Mouse (Mus musculus): ENCODE results near the gene Tspan32.
A peak's percentile ranks its signal among the peaks of the same experiment; 100 is the strongest.

Gene Tspan32

DNA sequence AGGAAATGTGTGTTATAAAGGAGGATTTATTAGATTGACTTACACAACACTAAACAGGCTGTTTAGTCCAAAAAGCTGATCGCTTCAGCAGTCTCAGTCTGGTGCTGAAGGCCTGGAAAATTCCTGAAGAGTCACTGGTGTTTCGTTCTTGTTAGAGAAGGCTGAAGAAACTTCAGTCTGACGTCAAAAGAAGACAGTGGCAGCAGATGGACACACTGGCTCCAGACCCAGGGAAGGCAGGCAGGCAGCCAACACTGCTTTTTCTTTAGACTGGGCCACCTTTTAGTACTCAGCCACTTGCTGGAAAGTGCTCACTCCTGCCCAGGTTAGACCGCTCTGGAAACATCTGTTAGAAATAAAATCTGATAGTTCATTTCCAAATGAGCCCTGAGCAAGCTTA is 28.7 kb downstream of the Tspan32 start:
- DNase-seq (ENCODE audit: low spot score in 2 of 2), result no peak

DNA sequence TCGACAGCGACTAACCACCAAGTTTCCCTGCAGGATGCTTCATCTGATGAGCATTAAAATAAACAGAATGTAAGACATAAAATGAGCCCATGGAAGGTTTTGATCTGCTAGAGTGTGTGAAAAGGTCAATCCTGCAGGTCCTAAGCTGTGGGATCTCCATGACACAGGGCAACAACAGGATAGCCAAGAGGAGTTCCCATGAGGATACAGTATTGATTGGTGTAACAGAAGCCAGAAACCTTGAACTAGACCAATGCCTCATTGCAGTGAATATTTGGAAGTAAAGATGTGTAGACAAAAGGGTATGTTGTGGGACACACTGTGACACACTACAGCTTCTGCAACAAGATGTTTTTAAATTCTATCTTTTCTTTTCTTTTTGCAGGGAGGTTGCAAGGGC is 29.3 kb downstream of the Tspan32 start:
- DNase-seq (ENCODE audit: low spot score in 2 of 2), result no peak

DNA sequence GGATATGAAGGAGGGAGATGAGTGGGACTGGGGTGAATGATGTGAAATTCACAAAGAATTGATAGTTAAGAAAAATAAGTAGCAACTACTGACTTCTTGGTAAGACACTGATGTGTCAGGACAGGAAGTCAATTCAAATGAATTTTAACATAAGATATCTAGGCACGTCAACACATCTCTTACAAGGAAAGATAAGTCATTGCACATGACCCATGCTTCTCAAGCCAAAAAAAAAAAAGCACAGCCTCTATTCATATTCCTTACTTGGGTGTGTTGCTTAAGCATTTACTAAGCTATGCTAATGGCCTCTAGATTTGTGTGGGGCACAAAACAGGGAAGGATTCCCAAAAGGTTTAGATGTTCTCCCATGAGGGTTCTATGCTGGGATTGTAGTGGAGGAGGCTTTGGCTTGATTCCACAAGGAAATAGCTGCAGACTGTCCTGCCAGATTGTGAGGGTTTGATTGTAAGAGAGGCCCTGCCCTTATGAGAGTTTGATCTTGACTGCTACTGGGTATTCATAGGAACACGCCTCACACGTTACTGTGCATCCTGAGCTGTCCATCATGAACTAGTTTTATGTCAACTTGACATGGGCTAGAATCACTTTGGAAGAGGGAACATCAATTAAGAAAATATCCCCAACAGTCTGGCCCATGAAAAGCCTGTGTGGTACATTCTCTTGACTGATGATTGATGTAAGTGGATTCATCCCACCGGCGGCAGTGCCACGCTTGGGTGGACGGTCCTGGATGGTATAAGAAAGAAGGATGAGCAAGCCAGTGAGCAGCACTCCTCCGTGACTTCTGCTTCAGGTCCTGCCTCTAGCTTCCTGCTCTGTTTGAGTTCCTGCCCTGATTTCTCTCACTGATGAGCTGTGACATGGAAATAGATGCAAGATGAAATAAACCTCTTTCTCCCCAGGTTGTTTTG is 29.9 kb downstream of the Tspan32 start:
- no peak for DNase-seq (ENCODE audit: low spot score in 2 of 2)

DNA sequence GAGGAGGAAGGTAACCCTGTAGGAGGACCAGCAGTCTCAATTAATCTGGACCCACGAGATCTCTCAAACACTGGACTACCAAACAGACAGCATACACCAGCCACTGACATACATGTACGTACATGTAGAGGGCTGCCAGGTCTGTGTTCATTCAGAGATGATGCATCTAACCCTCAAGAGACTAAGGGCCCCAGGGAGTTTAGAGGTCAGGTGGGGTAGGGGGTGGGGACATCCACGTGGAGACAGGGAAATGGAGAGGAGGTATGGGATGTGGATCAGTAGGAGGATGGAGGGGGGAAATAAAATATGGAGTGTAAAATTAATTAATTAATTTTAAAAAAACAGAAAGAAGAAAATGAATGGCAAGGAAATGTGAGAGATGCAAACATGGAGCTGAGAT is 31.9 kb downstream of the Tspan32 start:
- no peak for DNase-seq (ENCODE audit: low spot score in 2 of 2)

DNA sequence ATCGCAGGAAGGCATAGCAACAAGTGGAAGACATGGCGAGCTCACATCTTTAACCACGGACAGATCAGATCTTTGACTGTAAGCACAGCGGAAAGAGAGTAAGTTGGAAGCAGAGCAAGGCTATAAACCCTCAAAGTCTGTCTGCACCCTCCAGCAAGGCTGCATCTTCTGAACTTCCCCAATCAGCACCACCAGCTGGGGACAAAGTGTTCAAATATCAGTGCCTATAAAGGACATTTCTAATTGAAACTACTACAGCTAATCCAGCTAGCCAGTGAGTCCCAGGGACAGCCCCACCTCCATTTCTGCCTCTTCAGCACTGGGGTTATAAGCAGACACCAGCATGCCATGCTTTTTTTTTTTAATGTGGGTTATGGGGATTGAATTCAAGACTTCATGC is 32.5 kb downstream of the Tspan32 start:
- no peak for DNase-seq (ENCODE audit: low spot score in 2 of 2)

DNA sequence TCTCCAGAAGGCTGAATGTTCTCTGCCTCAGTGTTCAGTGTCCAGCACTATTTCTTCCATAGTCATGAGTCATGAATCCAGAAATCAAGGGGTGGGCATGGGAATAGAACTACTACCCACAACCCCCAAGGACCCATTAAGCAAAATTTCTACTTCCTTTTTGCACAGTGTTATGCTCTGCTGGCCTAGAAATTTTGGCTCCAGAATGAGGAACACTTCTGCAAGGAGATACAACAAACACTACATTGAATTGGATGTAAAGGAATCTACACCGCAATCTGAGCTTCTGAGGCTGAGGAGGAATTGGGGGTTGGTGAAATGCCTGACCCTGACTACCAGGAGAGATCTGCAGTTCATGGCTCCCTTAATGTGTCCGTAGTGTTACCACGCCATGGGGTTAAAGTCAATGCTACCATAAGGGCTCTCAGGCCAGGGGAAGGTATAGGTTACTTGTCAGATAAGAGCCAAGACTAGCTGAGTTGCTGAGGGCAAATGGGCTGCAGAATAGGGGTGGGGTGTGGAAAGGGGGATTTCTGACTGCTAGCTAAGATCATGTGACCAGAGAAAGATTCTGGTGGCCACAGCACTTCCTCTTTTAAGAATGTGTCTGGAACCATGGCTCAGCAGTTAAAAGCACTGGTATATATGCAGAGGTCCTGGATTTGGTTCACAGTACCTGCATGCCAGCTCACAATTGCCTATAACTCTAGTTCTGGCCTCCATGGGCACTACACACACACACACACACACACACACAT is 33.5 kb downstream of the Tspan32 start:
- DNase-seq (ENCODE audit: low spot score in 2 of 2), result no peak

DNA sequence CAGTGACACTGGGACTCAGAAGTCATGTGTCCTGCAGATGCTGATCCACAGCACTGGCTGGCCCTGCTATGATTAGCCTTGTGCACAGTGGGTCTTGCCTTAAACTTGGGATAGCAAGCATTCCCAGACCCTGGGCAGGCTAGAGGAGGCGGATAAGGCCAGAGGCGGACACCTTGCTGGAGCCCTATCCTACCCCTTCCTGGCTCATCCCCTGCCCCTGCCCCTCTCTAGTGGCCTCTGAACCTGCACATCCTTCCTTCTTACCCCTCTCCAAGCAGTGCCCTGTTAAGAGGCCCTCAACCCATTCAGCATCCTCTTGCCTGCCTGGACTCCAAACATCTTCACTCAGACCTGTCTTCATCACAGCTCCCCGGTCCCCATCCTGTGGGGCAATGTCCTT is 35.7 kb downstream of the Tspan32 start:
- DNase-seq (ENCODE audit: low spot score in 2 of 2), result no peak

DNA sequence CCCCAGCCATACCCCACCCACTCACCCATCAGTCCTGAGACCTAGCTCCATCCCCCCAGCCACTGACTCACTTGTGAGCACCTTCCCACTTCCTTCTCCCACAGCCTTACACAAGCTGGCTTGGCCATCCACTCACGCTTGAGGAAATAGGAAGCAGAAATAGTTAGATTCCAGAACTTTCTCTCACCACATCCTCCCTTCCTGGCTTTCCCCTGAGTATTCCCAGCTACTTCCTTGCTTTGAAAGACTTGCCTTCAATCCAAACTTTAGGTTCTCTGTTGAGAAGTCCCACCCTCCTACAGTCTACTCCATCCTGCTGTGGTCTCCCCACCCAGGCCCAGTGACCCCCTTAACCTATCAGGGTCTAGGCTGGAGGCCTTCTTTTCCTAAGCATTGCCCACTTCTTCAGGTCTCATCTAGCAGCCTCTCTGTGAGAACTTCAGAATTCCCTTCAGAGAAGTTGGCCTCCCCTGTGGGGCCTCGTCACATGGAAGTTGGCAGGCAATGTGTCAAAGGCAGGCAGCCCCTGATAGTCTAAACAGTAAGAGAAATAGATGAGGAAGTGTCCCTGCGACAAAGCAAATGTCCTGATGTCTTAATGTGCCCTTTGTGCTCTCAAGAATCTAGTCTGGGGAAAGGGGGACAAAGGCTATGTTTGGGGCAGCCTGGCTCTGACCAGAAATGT is 36.4 kb downstream of the Tspan32 start:
- DNase-seq (ENCODE audit: low spot score in 2 of 2), result no peak

DNA sequence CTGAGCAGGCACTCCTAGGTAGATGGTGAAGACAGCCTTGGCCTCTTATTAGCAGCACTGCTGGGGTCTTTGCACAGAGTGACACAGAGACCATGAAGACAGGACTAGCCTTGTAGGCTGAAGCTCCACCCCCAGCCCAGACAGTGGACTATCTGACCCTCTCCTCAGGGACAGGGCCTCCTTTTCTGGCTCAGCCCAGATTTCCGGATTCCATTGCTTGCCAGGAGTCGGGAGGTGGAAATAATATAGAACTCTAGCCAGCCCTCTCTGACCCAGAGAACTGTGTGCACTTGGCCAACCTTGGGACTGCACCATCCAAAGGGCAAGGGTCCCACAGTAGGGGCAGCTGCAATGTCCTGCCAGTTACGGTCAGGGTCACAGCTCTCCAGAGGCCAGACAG is 37.2 kb downstream of the Tspan32 start:
- no peak for DNase-seq (ENCODE audit: low spot score in 2 of 2)

DNA sequence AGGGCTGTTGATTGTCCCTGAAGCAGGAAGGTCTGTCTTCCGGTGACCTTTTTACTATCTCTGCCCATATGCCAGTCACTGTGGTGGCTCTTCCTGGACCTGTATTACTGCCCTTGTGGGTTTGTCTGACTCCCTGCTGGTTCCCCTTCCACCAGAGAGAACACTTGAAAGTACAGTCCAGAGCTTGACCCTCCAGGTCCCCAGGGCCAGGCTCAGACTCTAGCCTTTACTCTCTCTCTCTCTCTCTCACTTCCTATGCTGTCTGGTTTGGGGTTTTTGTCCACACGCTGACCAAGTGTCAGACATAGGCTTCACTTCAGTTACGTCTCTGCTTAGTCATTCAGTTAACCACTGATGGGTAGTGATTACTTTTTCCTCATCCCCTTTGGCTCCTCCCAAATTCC is 38.1 kb downstream of the Tspan32 start:
- DNase-seq (ENCODE audit: low spot score in 2 of 2), result no peak

DNA sequence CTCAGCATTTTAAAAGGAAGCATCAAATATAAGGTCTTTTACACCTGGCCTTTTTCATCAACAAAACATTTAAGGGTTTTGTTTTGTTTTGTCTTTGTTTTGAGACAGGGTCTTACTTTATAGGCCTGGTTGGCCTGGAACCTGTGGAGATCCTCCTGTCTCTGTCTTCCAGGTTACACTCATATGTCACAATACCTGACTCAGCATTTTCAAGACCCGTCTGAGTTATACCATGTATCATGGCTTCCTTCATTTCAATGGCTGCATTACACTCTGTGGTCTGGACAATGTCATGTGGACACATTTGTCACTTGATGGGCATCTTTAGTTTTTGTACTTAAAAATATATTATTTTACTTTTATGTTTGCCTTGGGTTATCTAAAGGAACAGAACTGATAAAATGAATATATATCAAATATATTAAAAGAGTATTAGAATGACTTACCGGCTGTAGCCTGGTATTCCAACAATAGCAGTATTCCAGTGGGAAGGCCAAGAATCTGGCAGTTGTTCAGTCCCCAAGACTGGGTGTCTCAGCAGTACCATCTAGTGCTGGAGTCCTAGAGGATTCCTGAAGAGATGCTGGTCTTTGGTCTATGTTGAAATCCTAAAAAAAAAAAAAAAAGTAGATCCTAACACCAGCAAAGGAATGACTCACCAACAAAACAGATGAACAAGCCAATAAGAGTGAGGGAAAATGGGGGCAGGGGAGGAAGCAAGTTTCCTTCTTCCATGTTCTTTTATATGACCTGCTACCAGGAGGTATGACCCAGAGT is 39.4 kb downstream of the Tspan32 start:
- DNase-seq (ENCODE audit: low spot score in 2 of 2), result no peak

DNA sequence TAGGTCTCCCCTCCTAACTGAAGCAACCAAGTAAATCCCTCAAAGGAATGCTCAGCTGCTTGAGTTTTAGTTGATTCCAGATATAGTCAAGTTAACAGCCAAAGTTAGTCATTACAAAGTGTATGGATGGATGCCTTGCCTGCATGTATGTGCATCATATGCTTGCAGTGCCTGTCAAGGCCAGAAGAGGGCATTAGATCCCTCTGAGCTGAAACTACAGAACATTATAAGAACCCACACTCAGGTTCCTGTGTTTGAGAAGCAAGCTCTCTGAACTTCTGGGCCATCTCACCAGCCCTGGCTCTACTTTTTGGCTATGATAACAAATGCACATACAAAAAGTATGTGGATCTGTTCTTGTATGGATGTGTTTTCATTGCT is 40.0 kb downstream of the Tspan32 start:
- DNase-seq (ENCODE audit: low spot score in 2 of 2), result no peak

DNA sequence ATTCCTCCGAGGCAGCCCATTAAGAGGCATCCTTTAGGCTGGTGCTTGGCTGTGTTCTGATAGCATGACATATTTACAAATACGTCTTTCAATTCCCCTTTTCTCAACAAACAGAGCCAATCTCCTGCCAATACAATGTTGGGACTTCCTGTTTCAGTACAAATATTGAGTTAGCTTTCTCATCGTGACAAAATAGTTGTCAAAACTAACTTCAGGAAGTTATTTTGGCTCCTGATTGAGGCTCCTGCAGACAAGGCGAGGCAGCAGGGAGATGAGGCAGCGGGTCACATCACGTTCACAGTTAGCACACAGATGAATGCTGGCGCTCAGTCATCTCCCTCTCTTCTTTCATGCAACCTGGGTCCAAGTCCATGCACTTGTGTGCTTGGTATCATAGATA is 41.5 kb downstream of the Tspan32 start:
- DNase-seq (ENCODE audit: low spot score in 2 of 2), result no peak

DNA sequence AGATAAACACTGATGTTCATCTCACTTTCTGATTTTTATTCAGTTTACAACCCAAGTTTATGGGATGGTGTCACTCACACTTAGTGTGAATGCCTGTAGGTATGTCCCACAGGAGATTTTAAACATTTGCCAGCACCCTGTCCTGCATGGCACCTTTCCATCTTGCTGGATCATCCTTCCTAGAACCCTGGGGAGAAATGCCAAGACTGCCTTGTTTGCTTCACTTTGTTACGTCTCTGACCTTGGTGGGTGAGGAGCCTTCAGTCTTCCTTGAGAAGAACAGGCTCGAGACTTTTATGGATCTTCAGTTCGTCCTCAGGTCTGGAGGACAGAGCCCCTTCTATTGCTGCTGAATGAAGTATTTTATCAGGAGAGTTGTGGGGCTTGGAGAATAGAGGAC is 44.5 kb downstream of the Tspan32 start:
- DNase-seq (ENCODE audit: low spot score in 2 of 2), result no peak

DNA sequence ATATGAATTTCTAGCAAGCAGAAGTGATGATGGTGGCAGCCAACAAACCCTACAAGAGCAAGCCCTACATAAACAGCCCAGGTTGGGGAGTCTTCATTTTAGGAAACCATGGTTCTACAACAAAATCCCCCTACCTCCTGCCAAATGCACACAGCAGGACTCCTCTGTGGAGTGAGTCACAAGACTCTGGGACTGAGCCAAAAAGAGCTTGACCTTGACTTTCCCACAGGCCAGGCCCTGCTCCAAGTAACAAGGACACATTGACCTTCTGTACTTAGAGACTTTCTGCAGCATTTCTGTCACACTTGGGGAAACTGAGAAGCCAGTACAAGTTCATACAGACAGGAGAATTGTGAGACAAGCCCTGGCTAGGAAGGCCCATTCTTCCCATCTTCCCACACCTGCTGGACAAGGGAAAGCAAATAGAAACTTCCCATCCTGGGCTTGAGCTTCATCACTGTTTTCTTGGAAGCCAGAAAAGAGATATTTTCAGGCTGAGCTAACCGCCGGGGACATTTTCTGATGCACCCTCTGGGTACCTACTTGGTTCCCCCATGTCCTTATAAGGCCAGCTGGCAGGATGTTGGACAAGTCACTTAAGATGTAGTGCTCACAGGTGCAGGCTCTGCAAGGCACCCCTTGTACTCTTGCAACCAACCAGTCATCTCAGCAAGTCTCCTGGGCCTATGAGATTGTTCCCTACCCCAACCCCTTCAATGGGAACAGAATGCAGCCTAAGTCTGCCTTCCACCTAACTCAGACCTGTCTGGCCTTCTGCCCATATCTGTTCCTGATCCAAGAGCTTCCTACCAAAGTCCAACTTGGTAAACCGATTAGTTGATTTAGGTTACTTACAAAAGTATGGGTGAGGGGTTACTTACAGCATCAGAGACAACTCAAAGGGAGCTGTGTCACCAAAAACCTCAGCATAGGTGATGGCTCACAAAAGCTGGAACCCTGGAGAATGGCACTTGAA is 45.3 kb downstream of the Tspan32 start:
- no peak for DNase-seq (ENCODE audit: low spot score in 2 of 2)

DNA sequence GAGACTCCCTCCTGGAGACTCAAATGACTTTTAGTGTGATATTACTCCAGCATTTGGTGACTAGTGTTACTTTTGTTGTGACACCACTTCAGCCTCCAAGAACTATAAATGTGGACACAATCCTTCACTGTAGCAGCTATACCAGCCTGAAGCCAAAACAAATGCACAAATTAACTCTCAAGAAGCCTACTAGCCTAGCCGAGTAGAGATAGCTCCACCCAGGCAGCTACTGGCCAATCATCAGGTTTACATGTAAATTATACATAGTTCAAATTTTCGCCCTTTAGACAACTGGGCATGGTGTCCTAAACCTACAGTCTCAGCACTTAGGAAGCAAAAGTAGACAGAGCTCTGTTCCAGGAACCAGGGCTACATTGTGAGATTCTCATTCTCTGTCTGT is 46.5 kb downstream of the Tspan32 start:
- no peak for DNase-seq (ENCODE audit: low spot score in 2 of 2)

DNA sequence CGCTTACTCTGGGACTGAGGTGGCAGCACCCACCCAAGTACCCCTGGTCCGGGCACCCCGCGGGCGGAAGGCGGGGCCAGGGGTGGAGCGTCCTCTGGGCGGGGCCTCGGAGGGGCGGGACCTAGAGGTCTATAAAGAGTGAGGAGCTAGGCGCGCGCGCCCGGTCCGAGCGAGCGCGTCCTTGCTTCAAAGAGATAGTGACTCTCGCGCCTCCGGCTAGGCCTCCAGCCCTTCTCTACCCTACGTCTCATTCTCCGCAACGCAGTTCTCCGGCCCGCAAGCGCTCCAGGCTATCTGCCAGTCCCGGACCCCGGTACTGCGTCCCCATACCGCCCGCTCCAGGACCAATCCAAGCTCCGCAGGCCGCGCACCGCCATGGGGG is 47.8 kb downstream of the Tspan32 start, which contains the start of gene Cd81:
Gene Cd81 (plus strand): TSS at position 114 of the 382 bp plus-strand sequence.
- peak in 1 of 2 experiments; percentile 85 for DNase-seq (ENCODE audit: low spot score in 2 of 2)

DNA sequence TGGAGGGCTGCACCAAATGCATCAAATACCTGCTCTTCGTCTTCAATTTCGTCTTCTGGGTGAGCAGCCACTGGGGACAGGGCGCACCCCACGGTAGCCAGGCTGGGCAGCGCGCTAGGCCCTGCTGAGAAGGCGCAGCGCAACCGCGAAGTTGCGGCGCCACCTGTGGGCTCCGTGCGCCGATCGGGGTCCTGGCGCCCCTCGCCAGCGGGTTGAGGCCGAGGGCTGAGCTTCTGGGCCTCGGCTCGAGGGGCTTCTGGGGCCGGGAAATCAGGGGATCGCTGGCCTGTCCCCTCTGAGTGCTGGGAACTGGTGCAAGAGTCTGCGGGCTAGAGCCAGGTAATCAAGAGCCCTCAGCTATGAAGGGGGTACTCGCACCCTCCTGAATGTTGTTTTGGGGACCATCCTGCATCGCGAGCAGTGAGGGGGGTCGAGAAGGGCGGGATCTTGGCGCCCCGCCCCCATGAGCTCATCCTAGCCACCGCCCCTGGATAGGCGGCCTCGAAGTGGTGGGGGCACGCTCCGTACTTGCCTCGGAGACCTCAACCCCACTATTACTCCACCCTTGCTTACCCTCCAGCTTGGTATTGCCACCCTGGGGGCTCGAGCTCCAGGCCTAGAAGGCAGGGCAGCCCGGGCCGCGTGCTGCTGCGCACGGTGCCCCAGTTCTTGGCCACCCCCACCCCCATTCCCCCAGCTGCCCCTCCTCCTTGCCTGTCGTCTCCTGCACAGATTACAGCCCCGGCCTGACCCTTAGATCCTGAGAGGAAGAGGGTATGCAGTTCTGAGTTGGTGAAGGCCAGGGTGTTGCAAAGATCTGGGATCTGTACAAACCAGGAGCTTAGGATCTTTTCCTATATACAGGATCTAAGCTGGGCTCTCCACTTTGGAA is 48.4 kb downstream of the Tspan32 start:
- DNase-seq (ENCODE audit: low spot score in 2 of 2), result peak in 1 of 2 experiments; percentile 56

DNA sequence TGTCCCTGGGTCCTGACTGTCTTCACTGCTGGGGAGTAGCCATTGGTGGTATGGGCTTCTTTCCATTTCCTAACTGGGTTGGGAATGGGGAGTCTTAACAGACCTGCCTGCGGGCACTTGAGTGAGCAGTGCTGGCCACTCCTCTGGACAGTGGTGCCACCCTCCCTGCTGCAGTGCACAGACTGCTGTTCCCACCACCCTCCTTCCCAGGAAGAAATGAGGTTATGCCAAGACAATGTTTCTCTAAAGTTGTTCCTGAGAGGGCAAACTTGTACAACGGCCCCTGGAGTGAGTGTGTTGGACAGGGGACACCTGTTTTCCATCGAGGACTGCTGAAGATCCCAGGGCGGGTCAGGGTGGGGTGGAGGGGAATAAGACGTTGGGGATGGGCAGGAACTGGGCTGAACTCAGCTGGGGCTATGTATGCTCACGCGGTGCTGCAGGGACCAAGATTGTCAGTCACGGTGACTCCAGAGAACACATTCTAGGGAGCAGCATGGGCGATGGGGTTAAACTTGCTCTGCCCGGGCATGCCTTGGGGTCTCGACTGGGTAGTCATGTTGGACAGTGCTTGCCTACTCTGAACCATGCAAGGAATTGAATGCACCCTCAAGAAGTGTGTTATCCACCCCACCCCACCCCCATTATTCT is 49.2 kb downstream of the Tspan32 start:
- DNase-seq (ENCODE audit: low spot score in 2 of 2), result no peak

Measured in left cerebral cortex, adult 9 months (tissue).